Mouse (Mus musculus) Muller cell, postnatal 12 days (primary cell): ENCODE measurements around the gene Btbd1.
A peak's percentile ranks its signal among the peaks of the same experiment; 100 is the strongest.

Experiments
- DNase-seq: peaks from one replicate; pipeline ENCODE4 v3.0.0-alpha.2; 2015; ENCODE audit errors: inconsistent ontology term

Gene Btbd1

DNA sequence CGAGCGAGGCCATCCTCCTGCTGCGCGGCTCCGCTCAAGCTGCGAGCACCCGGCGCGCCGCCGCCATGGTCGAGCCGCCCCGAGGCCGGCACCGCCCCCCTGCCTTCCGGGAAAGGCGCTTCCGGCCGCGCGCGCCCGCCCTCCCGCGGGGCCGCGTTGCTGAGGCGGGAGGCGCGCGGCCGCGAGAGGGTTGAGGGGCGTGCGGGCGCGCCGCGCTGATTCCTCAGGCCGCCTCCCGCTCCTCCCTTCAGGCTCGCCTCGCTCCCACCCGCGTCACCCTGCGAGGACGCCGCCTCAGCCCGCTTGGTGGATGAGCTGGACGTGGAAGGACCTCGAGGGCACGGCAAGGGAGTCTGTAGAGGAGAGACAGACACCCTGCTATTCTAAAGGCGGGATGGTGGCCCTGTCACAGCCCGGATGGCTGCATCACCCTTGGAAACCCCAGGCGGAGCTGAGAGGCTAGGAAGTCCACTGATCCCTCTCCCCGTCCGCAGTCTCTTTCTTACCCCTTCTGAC, at the start of gene Btbd1:
Gene Btbd1, minus strand, starts transcription at position 53 of the 516 bp plus-strand sequence.
- DNase-seq = peak; percentile 94

- DNase-seq = no peak
Observed at GRCm38 (mm10) chr7:81875372-81875771, 46.1 kb upstream of the Btbd1 start.

- DNase-seq = peak; percentile 46
Observed at GRCm38 (mm10) chr7:81874636-81875035, 45.4 kb upstream of the Btbd1 start.

GRCm38 (mm10) chr7:81873807-81874206, 44.6 kb upstream of the Btbd1 start:
- DNase-seq = no peak

DNA sequence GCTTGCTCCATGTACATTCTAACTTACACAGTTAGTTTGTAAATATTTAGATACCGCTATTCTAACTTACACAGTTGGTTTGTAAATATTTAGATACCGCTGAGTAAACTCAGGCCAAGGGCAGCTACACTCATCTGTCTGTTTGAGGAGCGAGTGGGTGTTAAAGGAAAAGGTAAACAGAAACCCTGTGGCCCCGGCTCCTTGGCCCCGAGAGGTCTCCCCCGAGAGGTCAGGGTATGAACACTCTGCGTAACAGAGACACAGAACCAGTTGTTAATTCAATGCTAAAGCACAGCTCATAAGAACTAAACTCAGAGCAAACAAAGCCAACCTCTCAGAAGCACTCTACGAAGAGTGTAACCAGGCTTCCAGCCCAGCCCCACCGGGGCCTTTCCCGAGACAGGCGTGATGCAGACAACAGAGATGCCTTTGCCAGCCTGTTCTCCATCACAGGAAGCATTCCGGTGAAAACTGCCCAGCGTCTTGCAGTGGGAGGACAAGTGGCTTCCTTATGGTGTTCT, 43.3 kb upstream of the Btbd1 start:
- no peak for DNase-seq

GRCm38 (mm10) chr7:81868158-81868557, 38.9 kb upstream of the Btbd1 start:
- DNase-seq = peak; percentile 81

GRCm38 (mm10) chr7:81867231-81867930, 38.1 kb upstream of the Btbd1 start:
- DNase-seq = no peak

DNA sequence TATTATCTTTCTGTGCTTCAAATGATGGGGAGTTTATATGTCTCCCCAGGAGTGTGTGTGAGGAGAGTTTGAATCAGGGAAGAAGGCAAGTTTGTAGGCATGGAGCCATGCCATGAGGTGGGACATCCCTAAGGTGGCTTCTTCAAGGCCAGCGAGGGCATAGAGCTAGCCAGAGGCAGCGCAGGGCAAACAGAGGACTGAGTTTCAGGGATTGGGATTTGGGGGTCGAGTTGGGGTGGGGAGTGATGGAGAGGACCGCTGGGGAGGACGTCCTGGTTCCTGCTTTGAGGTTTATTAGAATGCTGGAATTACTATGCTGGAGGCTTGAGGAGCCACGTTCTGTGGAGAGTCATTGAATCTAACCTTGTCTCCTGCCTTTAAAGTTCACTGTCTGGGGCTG, 36.7 kb upstream of the Btbd1 start:
- no peak for DNase-seq

- no peak for DNase-seq
Observed at GRCm38 (mm10) chr7:81864552-81864951, 35.3 kb upstream of the Btbd1 start.

- DNase-seq = no peak
Observed at GRCm38 (mm10) chr7:81862587-81863583, 33.7 kb upstream of the Btbd1 start.

DNA sequence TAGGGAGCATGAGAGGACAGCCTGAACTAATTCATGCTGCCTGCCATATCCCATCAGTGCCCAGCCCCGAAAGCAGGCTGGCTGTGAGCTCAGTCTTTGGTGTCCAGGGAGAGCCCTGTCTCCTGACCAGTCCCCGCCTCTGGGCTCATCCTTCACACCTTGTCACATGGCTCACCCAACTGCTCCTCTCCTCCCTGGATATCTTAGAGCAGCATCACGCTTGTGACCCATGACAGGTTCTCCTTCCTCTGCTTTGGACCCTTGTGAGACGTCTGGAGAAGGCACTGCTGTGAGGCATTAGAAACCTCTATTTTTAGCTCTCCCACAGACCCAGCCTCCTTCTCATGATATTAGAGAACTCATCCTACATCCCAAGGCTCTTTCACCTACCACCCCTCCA, 32.7 kb upstream of the Btbd1 start:
- no peak for DNase-seq

GRCm38 (mm10) chr7:81861461-81861860, 32.2 kb upstream of the Btbd1 start:
- no peak for DNase-seq

DNA sequence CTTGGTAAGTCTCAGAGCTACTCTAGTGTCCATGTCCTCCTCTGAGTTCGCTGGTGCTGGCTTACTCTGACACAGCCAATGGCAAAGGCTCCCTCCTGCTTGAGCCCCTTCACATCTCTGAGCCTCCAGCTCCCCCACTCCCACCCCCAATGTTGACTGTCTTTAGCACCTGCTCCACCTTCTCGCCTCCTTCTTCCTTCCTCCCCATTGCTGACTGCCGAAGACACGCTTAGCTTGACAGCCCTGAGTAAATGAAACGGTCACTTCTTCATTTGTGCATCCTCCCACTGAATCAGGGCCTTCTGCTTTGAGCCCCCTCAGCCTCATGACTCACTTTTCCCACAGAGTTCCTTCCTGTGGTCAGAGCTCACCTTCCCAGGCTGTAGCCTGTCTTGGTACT, 31.8 kb upstream of the Btbd1 start:
- DNase-seq = no peak

DNA sequence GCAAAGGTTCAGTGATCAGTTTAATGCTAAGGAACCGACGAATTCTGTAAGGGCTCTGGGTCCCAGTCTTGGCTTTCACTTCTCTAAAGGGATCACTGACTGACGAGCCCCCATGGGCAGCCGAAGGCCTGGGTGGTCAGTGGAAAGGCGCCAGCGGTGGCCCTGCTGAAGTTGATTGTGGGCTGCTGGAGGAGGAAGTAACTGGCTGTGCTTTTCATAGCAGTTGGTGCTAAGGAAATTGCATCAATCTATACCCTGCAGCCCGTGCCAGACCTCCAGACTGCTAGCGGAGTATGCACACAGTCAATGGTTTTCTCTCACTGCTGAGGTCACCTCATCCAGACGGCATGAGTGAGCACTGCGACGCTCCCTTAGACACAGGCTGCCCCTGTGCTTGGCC, 30.8 kb upstream of the Btbd1 start:
- no peak for DNase-seq

DNA sequence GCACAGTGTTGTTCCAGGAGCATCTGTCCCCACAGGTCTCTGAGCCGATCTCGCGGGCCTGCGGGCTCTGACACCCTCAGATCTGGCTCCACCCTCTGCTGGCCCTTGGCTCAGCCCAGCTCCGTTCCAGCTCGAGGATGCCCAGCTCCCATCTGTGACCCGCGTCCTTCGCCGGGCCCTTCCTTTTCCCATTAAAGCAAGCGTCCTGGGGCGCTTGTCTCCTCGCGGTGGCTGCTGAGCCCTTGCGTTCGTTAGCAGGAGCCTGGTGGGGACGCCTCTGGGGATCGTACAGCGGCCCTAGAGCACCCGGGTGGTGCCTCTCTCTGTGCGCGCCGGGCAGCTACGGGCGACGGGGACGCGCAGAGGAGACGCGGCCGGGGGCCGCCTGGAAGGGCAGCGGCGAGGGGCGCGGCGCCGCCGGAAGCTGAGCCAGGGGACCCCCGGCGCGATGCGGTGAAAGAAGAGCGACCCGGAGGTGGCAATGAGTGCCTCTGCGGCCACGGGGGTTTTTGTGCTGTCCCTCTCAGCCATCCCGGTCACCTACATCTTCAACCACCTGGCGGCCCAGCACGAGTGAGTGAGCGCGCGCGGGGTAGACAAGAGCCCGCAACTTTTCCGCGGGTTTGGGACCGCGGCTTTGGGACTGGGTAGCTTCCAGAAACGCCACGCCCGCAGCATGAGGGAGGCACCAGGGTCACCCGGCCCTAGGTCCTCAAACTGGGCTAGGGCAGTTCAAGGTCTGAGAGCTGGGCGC, 29.9 kb upstream of the Btbd1 start, which contains the start of gene Tm6sf1:
Gene Tm6sf1, plus strand, starts transcription at position 34 of the 754 bp plus-strand sequence.
- DNase-seq = peak; percentile 49

DNA sequence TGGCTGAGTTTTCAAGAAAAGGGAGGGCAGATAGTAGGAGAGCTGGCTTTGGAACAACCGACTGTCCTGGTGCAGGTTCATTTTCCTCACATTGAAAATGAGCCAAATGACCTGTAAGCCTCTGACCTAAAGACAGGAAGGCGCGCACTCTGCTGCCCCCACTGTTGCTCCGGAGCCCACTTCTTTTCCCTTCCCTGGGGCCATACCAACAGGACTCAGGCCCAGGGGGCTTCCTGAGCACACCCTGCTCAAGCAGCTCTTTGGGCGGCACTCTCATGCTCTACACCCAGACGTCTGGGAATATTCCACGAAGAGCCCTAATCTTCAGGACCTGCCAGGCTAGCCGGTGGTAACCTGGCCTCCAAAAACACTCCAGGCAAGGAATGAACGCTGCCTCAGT, 29.0 kb upstream of the Btbd1 start:
- no peak for DNase-seq

- no peak for DNase-seq
Observed at GRCm38 (mm10) chr7:81856221-81856620, 27.0 kb upstream of the Btbd1 start.

DNA sequence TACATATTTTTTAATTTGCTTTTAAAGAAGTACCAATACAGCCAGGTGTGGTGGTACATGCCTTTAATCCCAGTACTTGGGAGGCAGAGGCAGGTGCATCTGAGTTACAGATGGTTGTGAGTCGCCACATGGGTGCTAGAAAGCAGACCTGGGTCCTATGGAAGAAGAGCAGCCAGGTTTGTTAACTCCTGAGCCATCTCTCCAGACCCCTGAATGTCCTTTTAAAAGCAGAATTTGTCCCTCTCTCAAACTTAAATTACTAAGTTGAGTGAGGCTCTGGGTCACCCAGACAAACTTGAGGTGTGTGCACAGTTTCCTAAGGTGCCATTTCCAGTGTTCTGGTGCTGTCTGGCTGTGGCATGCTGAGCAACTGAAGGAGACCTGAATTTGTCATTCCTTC, 26.5 kb upstream of the Btbd1 start, which contains the start of gene Gm10160:
Gene Gm10160, minus strand, starts transcription at position 101 of the 400 bp plus-strand sequence.
- DNase-seq = no peak

- no peak for DNase-seq
Observed at GRCm38 (mm10) chr7:81854568-81855307, 25.5 kb upstream of the Btbd1 start.

DNA sequence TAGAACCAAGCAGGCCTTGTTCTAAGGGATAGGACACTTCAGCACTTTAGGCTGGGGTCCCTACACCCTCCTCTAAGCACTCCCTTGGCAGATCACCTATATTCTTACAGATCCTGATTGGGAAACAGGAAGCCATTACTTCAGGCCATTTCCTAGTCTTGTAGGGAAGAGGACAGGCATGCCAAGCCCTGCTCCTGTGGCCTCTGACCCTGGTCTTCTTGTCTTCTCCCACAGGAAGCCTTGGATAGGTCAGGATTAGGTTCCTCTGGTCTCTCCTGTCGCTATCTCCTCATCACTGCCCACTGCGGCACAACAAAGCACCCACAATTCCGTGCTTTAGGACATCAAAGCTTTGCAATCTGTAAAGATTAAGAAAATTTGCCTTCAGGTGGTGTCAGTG, 22.5 kb upstream of the Btbd1 start:
- no peak for DNase-seq

DNA sequence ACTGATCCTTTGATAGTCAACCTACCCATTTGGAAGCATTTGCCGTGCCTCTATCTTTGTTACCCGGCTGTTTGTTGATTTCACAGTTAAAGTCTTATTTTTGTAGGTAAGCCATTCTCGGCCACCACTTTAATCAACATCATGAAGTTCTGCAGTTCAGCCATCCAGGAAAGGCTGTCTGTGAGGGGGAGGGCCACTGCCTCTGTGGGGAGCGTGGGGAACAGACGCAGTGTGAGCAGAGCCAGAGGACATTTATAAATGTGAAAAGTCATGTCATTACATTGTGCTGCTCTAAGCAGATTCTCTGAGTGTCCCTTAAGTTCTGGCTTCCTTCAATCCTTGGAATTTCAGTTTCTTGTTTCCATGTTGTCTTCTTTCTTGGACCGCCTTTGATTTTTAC, 20.9 kb upstream of the Btbd1 start:
- DNase-seq = no peak
